Mouse (Mus musculus): ENCODE results near the gene Myo16.

GRCm38 (mm10) chr8:10312316-10312715 is 158.6 kb downstream of the Myo16 start:
- TF ChIP-seq CTCF (IDR thresholded peaks at IDR 0.05; ENCODE audit: low read depth), result no peak
- TF ChIP-seq EP300 (optimal IDR thresholded peaks at IDR 0.05), result no peak

Data from stomach, postnatal 0 days (tissue).